Mouse (Mus musculus) large intestine, adult 2 months (tissue): ENCODE data around the gene Zfp987. TPM values are rescaled to one million over a fixed set of nuclear protein-coding genes. Genes with fewer than 3 reads are reported as not detected.
"Not testable (repeated sequence)": the region's sequence is repeated elsewhere in the genome, so short reads cannot be mapped to it uniquely, and the experiment has no call there.

Experiments used
- DNase-seq: peaks from one replicate; pipeline ENCODE4 v3.0.0-alpha.2; 2012; ENCODE audit warnings: low read depth, low spot score
- WGBS: fragments of 180-500 bp; shearing (Covaris S2); methylation state at CpG from one replicate; pipeline ENCODE4 v1.1.7; 2018; 5-methylcytosine and 5-hydroxymethylcytosine counted together
- polyA plus RNA-seq: library from polyadenylated mRNA; depleted of rRNA; stranded (reverse); fragments of >200 nt; gene quantifications from 2 replicates; pipeline ENCODE4 v1.2.3, GENCODE M21; 2012; rRNA removed

Zfp987 gene
- not detected in 2 replicates for polyA plus RNA-seq

GRCm38 (mm10) chr4:146096998-146097397 is at the start of gene Zfp987:
Gene Zfp987 (plus strand): TSS chr4:146097298.
- WGBS, result 75% methylated on average over 3 of the region's 3 CpGs
- DNase-seq, result not testable (repeated sequence)

- 79% methylated on average over 1 of the region's 1 CpGs for WGBS
- DNase-seq, result not testable (repeated sequence)
These were observed 44.6 kb upstream of the Zfp987 start for GRCm38 (mm10) chr4:146052536-146052935.

GRCm38 (mm10) chr4:146053445-146053844 is 43.7 kb upstream of the Zfp987 start:
- not testable (repeated sequence) for DNase-seq
- WGBS, result 79% methylated on average over 2 of the region's 2 CpGs

- 61% methylated on average over 2 of the region's 2 CpGs for WGBS
- no peak for DNase-seq
These were observed 41.8 kb upstream of the Zfp987 start for GRCm38 (mm10) chr4:146055335-146055734.

- 90% methylated on average over 12 of the region's 12 CpGs for WGBS
- DNase-seq, result not testable (repeated sequence)
These were observed 38.5 kb upstream of the Zfp987 start for GRCm38 (mm10) chr4:146058646-146059045.

GRCm38 (mm10) chr4:146059078-146059477 is 38.0 kb upstream of the Zfp987 start:
- 90% methylated on average over 4 of the region's 4 CpGs for WGBS
- not testable (repeated sequence) for DNase-seq

- not testable (repeated sequence) for DNase-seq
- WGBS, result 90% methylated on average over 25 of the region's 26 CpGs
These were observed 37.0 kb upstream of the Zfp987 start for GRCm38 (mm10) chr4:146059974-146060693.

- 93% methylated on average over 11 of the region's 11 CpGs for WGBS
- not testable (repeated sequence) for DNase-seq
These were observed 36.0 kb upstream of the Zfp987 start for GRCm38 (mm10) chr4:146061082-146061481.

- not testable (repeated sequence) for DNase-seq
- WGBS, result 93% methylated on average over 12 of the region's 12 CpGs
These were observed 35.1 kb upstream of the Zfp987 start for GRCm38 (mm10) chr4:146062021-146062420.

- WGBS, result 72% methylated on average over 6 of the region's 6 CpGs
- DNase-seq, result not testable (repeated sequence)
These were observed 34.1 kb upstream of the Zfp987 start for GRCm38 (mm10) chr4:146063001-146063400.

GRCm38 (mm10) chr4:146063621-146064020 is 33.5 kb upstream of the Zfp987 start:
- DNase-seq, result not testable (repeated sequence)

GRCm38 (mm10) chr4:146064807-146065206 is 32.3 kb upstream of the Zfp987 start:
- 60% methylated on average over 5 of the region's 5 CpGs for WGBS
- not testable (repeated sequence) for DNase-seq

More at GRCm38 (mm10) chr4:146063621-146064020, 33.5 kb upstream of the Zfp987 start:
- WGBS, result 88% methylated on average over 15 of the region's 15 CpGs

- not testable (repeated sequence) for DNase-seq
- WGBS, result 44% methylated on average over 45 of the region's 45 CpGs
These were observed 30.0 kb upstream of the Zfp987 start for GRCm38 (mm10) chr4:146066932-146067580.

- WGBS, result 42% methylated on average over 55 of the region's 55 CpGs
- not testable (repeated sequence) for DNase-seq
These were observed 29.5 kb upstream of the Zfp987 start for GRCm38 (mm10) chr4:146067594-146067993.

- 78% methylated on average over 7 of the region's 7 CpGs for WGBS
- DNase-seq, result not testable (repeated sequence)
These were observed 23.8 kb upstream of the Zfp987 start for GRCm38 (mm10) chr4:146073264-146073663.

GRCm38 (mm10) chr4:146101448-146101847 is 4.3 kb downstream of the Zfp987 start:
- WGBS, result 30% methylated on average over 3 of the region's 3 CpGs
- not testable (repeated sequence) for DNase-seq

- no CpG with 5 or more reads among the region's 6 CpGs for WGBS
These were observed 59.4 kb downstream of the Zfp987 start, which contains the start of gene Zfp600 for GRCm38 (mm10) chr4:146156524-146156923. Gene Zfp600 (plus strand): TSS chr4:146156824.

GRCm38 (mm10) chr4:146162893-146163292 is 65.8 kb downstream of the Zfp987 start:
- 62% methylated on average over 4 of the region's 4 CpGs for WGBS
- not testable (repeated sequence) for DNase-seq

More at GRCm38 (mm10) chr4:146156524-146156923, 59.4 kb downstream of the Zfp987 start, which contains the start of gene Zfp600:
- not testable (repeated sequence) for DNase-seq

GRCm38 (mm10) chr4:146167202-146167832 is 70.2 kb downstream of the Zfp987 start:
- not testable (repeated sequence) for DNase-seq
- WGBS, result 80% methylated on average over 3 of the region's 3 CpGs
